Comparison of ENCODE assay signal across 15 mouse cellular contexts in the genomic region with DNA sequence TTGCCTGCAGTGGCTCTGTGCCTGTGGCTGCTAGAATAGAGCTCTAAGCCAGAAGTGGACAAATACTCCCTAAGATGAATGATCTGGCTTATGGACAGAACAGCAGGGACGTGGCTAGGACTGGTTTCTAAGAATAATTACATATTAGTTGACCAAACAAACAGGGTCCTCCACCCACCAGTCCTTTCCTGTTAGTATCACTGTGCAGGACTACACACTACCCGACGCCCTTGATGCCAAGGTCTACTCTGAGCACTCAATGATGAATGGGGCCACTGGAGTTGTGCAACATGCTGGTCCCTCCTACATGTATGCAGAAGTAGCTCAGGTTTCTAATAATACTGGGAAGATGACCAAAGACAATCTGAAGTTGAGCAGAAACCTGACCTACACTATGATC.
DNase-seq lines count a peak whose midpoint lies in the region; ATAC-seq lines count a peak whose summit lies in the region.
"Had no signal": no experiment of that assay in that cellular context is flagged by ENCODE, and none has a peak within 500 bp of the region (broad histone marks: within the 10 kb centered on the region; RNA-seq: fewer than 3 reads in every experiment).

No protein-coding gene starts in this region.

- H3K27ac ChIP-seq in limb, embryonic 10.5 days: no peak overlapping the region
- no peak overlapping the region for H3K27ac ChIP-seq in hindbrain, embryonic 16.5 days (ENCODE audit: low read depth, low read length)
- H3K27ac ChIP-seq: limb, embryonic 15.5 days had no signal

- no peak overlapping the region for H3K4me3 ChIP-seq in limb, embryonic 10.5 days
- H3K4me3 ChIP-seq in hindbrain, embryonic 16.5 days (ENCODE audit: low read length): no peak overlapping the region
- H3K4me3 ChIP-seq: limb, embryonic 15.5 days had no signal

- ATAC-seq in granulocyte monocyte progenitor cell, adult 5-6 weeks (replicated peaks; ENCODE audit: poor library complexity, severe bottlenecking): peak; percentile 50
- no peak for ATAC-seq in hindbrain, embryonic 16.5 days
- ATAC-seq: midbrain, embryonic 16.5 days had no signal

- no peaks in the 10 kb centered on the region for H3K36me3 ChIP-seq in limb, embryonic 10.5 days
- no peaks in the 10 kb centered on the region for H3K36me3 ChIP-seq in hindbrain, embryonic 16.5 days (ENCODE audit: control insufficient read depth, insufficient read depth, low read length)
- H3K36me3 ChIP-seq: limb, embryonic 15.5 days had no signal

- H3K9ac ChIP-seq in hindbrain, embryonic 16.5 days (ENCODE audit: low read depth, low read length): no peak overlapping the region
- H3K9ac ChIP-seq: limb, embryonic 15.5 days had no signal

- peaks cover 9% of the 10 kb centered on the region for H3K4me1 ChIP-seq in limb, embryonic 10.5 days
- no peaks in the 10 kb centered on the region for H3K4me1 ChIP-seq in hindbrain, embryonic 16.5 days (ENCODE audit: control insufficient read depth, insufficient read depth, low read depth, low read length)

- 87% methylated on average over 3 of the region's 3 CpGs for WGBS in limb, embryonic 10.5 days
- WGBS in hindbrain, embryonic 16.5 days: 79% methylated on average over 3 of the region's 3 CpGs

- no peak overlapping the region for H3K4me2 ChIP-seq in hindbrain, embryonic 16.5 days (ENCODE audit: low read length)
- H3K4me2 ChIP-seq: limb, embryonic 15.5 days had no signal

- H3K9me3 ChIP-seq in limb, embryonic 10.5 days (replicated peaks): no peaks in the 10 kb centered on the region
- H3K9me3 ChIP-seq in hindbrain, embryonic 16.5 days (ENCODE audit: control insufficient read depth, low read length): no peaks in the 10 kb centered on the region
- H3K9me3 ChIP-seq: limb, embryonic 15.5 days had no signal

- H3K27me3 ChIP-seq in limb, embryonic 10.5 days (ENCODE audit: low read depth, poor library complexity, severe bottlenecking): no peaks in the 10 kb centered on the region
- no peaks in the 10 kb centered on the region for H3K27me3 ChIP-seq in hindbrain, embryonic 16.5 days (replicated peaks; ENCODE audit: control insufficient read depth, insufficient read depth, low read length)
- H3K27me3 ChIP-seq: CH12.LX; limb, embryonic 15.5 days had no signal

- peak; percentile 16 for DNase-seq in kidney, adult 11 months
- no peak for DNase-seq in kidney, postnatal 10 days
- peak; percentile 22 for DNase-seq in adipocyte (ENCODE audit: low spot score)
- peak; percentile 58 for DNase-seq in lung, postnatal 25 days (ENCODE audit: low spot score)
- no peak for DNase-seq in limb, embryonic 10.5 days (ENCODE audit: low spot score)
- DNase-seq in urinary bladder, postnatal 10 days (ENCODE audit: low spot score): no peak
- DNase-seq: gastrocnemius, postnatal 14 days; heart, postnatal 4 days; kidney, adult 2 months; thymus, postnatal 4 days had no signal

Comparison
In these comparisons a context has a peak if more than half of its experiments do, and no peak if none do; other contexts are left out.
1. DNase-seq: peak in kidney, adult 11 months (single experiment), adipocyte (single experiment) and lung, postnatal 25 days (single experiment); none in kidney, postnatal 10 days (single experiment), limb, embryonic 10.5 days (single experiment) and urinary bladder, postnatal 10 days (single experiment).